Mouse (Mus musculus) mouse trophoblast stem cell (cell line): ENCODE measurements around the gene Mettl3.
"Not testable (repeated sequence)": the region's sequence is repeated elsewhere in the genome, so short reads cannot be mapped to it uniquely, and the experiment has no call there.

Experiments used
- in situ Hi-C, 2 experiments: fragments of 300-500 bp; cut with MseI, MboI; formaldehyde crosslinking; loops; 2 replicates in 1 of 2; 3 replicates in 1 of 2; pipeline ENCODE4 v1.15.1; 2025

Mettl3 gene

GRCm38 (mm10) chr14:52304644-52305271 is at the start of gene Mettl3:
Mettl3 (minus strand) TSS chr14:52305128.
- in situ Hi-C loops = no loop called here

- in situ Hi-C loops = no loop called here
These were observed 34.6 kb upstream of the Mettl3 start for GRCm38 (mm10) chr14:52339512-52339852.

GRCm38 (mm10) chr14:52338751-52339511 is 34.0 kb upstream of the Mettl3 start:
- in situ Hi-C loops = no loop called here

- in situ Hi-C loops = no loop called here
These were observed 27.2 kb upstream of the Mettl3 start for GRCm38 (mm10) chr14:52332171-52332570.

- in situ Hi-C loops = no loop called here
These were observed 26.3 kb upstream of the Mettl3 start for GRCm38 (mm10) chr14:52331069-52331750.

- in situ Hi-C loops = no loop called here
These were observed 23.2 kb upstream of the Mettl3 start, which contains the start of gene Sall2 for GRCm38 (mm10) chr14:52327910-52328812. Sall2 (minus strand) TSS chr14:52328762.

- in situ Hi-C loops = no loop called here
These were observed 22.5 kb upstream of the Mettl3 start for GRCm38 (mm10) chr14:52327375-52327901.

- in situ Hi-C loops = no loop called here
These were observed 21.0 kb upstream of the Mettl3 start for GRCm38 (mm10) chr14:52325890-52326289.

GRCm38 (mm10) chr14:52319361-52319760 is 14.4 kb upstream of the Mettl3 start:
- in situ Hi-C loops = no loop called here

- in situ Hi-C loops = no loop called here
These were observed 11.7 kb upstream of the Mettl3 start for GRCm38 (mm10) chr14:52316441-52317225.

GRCm38 (mm10) chr14:52315792-52316440 is 11.0 kb upstream of the Mettl3 start:
- in situ Hi-C loops = no loop called here

- in situ Hi-C loops = no loop called here
These were observed 10.4 kb upstream of the Mettl3 start for GRCm38 (mm10) chr14:52315283-52315780.

GRCm38 (mm10) chr14:52314808-52315150 is 9.9 kb upstream of the Mettl3 start:
- in situ Hi-C loops = no loop called here

- in situ Hi-C loops = no loop called here
These were observed 9.2 kb upstream of the Mettl3 start for GRCm38 (mm10) chr14:52313931-52314807.

- in situ Hi-C loops = no loop called here
These were observed 6.0 kb upstream of the Mettl3 start for GRCm38 (mm10) chr14:52310906-52311305.

- in situ Hi-C loops = not testable (repeated sequence)
These were observed 5.4 kb upstream of the Mettl3 start for GRCm38 (mm10) chr14:52310343-52310742.

GRCm38 (mm10) chr14:52306100-52306499 is 1.2 kb upstream of the Mettl3 start:
- in situ Hi-C loops = no loop called here

- in situ Hi-C loops = not testable (repeated sequence)
These were observed 1.4 kb downstream of the Mettl3 start for GRCm38 (mm10) chr14:52303517-52303916.
